Mouse (Mus musculus) heart, postnatal 0 days (tissue): ENCODE results near the gene Il1f9. TPM values are rescaled to one million over a fixed set of nuclear protein-coding genes. Genes with fewer than 3 reads are reported as not detected.
A peak's percentile ranks its signal among the peaks of the same experiment; 100 is the strongest.
"Not testable (repeated sequence)": the region's sequence is repeated elsewhere in the genome, so short reads cannot be mapped to it uniquely, and the experiment has no call there.

ENCODE experiments used
- ATAC-seq: fragments of 200-750 bp; cut with Nextera tagmentation; 2 replicates; pipeline ENCODE4 v1.8.0; 2017; ENCODE audit warnings: low read depth, moderate number of reproducible peaks, moderate library complexity; ENCODE audit not compliant: insufficient read depth
- DNase-seq: peaks from one replicate; pipeline ENCODE4 v3.0.0-alpha.2; 2016; ENCODE audit warnings: low spot score
- H3K27ac ChIP-seq: fragments of 300-500 bp; sonication (generic); 2 replicates; pipeline ENCODE4 v1.5.1; 2014; ENCODE audit warnings: low read depth, mild to moderate bottlenecking
- H3K27me3 ChIP-seq: fragments of 300-500 bp; sonication (generic); 2 replicates; pipeline ENCODE4 v1.6.1; 2014; ENCODE audit warnings: low read length, mixed read lengths; ENCODE audit not compliant: control insufficient read depth, insufficient read depth
- H3K36me3 ChIP-seq: fragments of 300-500 bp; sonication (generic); replicated peaks from 2 replicates; pipeline ENCODE4 v1.6.1; 2014; ENCODE audit warnings: low read length, mixed read lengths; ENCODE audit not compliant: control insufficient read depth, insufficient read depth
- H3K4me1 ChIP-seq: fragments of 300-500 bp; sonication (generic); 2 replicates; pipeline ENCODE4 v1.6.1; 2014; ENCODE audit warnings: antibody characterized with exemption; ENCODE audit not compliant: control insufficient read depth, insufficient read depth
- H3K4me2 ChIP-seq: fragments of 300-500 bp; sonication (generic); 2 replicates; pipeline ENCODE4 v1.6.1; 2014; ENCODE audit warnings: low read depth, mild to moderate bottlenecking, low read length, moderate library complexity
- H3K4me3 ChIP-seq: fragments of 300-500 bp; sonication (generic); 2 replicates; pipeline ENCODE4 v1.5.1; 2014; ENCODE audit warnings: low read depth, low read length
- H3K9ac ChIP-seq: fragments of 300-500 bp; sonication (generic); replicated peaks from 2 replicates; pipeline ENCODE4 v1.6.1; 2014; ENCODE audit warnings: low read depth, low read length, mixed read lengths
- H3K9me3 ChIP-seq: fragments of 300-500 bp; sonication (generic); replicated peaks from 2 replicates; pipeline ENCODE4 v1.6.1; 2016; ENCODE audit warnings: low read length; ENCODE audit not compliant: control insufficient read depth
- CTCF ChIP-seq: IDR thresholded peaks from 2 replicates; pipeline ENCODE4 v1.5.1; 2016; ENCODE audit warnings: antibody characterized with exemption, control low read depth, low read depth
- EP300 ChIP-seq: IDR thresholded peaks from 2 replicates; pipeline ENCODE4 v1.6.1; 2016; ENCODE audit warnings: antibody characterized with exemption, low read depth
- WGBS: fragments of 180-500 bp; shearing (Covaris S2); extraction: QIAGEN DNeasy Blood & Tissue Kit; methylation state at CpG from one replicate; pipeline ENCODE4 v1.1.7; 2014; 5-methylcytosine and 5-hydroxymethylcytosine counted together
- polyA plus RNA-seq: library from polyadenylated mRNA; unstranded; fragments of >200 nt; fragmentation: Nextera tagmentation; extraction: Ambion mirVana; gene quantifications from 2 replicates; pipeline ENCODE4 v1.2.1, GENCODE M21; 2015
- total RNA-seq: library from RNA; depleted of rRNA; stranded (reverse); fragments of >200 nt; gene quantifications from 2 replicates; pipeline ENCODE4 v1.2.3, GENCODE M21; 2014; ENCODE audit warnings: low replicate concordance; rRNA removed

The Il1f9 gene
- total RNA-seq (not detected in 2 replicates), polyA plus RNA-seq (0.10 TPM in 1 of 2 replicates, not detected in the other)

DNA sequence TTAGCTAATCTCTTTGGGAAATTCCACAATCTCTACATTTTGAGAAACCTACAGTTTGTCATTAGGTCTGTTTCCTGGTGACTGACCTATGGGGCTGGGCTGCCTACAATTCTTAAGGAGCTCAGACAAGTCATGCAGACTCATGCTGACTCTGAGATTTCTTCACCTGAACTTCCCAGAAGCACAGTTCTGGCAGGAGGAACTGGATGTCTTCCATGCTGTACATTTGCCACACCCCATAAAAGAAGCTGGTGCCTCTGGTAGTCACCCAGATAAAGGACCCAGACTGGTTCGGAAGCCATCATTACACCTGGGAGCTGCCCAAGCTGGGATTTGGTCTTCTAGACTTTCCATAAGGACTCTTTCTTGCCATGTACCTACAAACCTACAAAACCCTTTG, at the start of gene Il1f9:
Il1f9 (plus strand) TSS at position 301 of the 400 bp plus-strand sequence.
- 86% methylated on average over 1 of the region's 1 CpGs for WGBS
- DNase-seq, result no peak
- no peaks in the 10 kb centered on the region for H3K36me3 ChIP-seq
- TF ChIP-seq EP300, result no peak
- TF ChIP-seq CTCF, result no peak
- no peaks in the 10 kb centered on the region for H3K4me1 ChIP-seq
- H3K27ac ChIP-seq, result no peak within 1 kb of the TSS
- H3K4me3 ChIP-seq, result no peak within 1 kb of the TSS
- H3K9ac ChIP-seq, result no peak within 1 kb of the TSS
- H3K4me2 ChIP-seq, result no peak within 1 kb of the TSS
- no peak for ATAC-seq
- no peaks in the 10 kb centered on the region for H3K9me3 ChIP-seq
- no peaks in the 10 kb centered on the region for H3K27me3 ChIP-seq

DNA sequence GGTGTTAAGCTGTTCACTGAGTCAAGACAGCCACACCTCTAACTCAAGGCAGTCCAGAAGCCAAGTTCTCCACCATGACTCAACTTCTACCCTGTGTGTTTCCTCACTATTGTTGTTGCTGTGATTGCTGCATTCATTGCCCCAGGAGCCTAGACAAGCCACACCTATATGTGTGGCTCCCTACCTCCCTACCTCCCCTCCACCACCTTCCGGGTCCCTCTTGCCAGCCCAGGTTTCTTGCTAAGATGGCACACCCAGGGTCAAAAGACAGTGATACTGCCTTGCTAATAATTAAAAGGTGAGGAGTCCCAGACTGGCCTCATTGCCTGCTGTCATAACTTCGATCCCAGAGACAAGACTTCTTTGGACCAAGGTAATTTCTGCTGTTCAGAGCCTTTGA, 33.4 kb upstream of the Il1f9 start, which contains the start of gene Il1f8:
Il1f8 (plus strand) TSS at position 301 of the 400 bp plus-strand sequence.
- TF ChIP-seq EP300, result no peak
- no peak for TF ChIP-seq CTCF
- Histone ChIP-seq H3K4me2 (no peak within 1 kb of the TSS), H3K9me3 (peaks cover 4% of the 10 kb centered on the region; the same call in 1 of the 2 replicates), H3K4me3 (no peak within 1 kb of the TSS), H3K9ac (no peak within 1 kb of the TSS), H3K36me3 (no peaks in the 10 kb centered on the region), H3K27me3 (no peaks in the 10 kb centered on the region), H3K27ac (no peak within 1 kb of the TSS), H3K4me1 (no peaks in the 10 kb centered on the region)
- WGBS, result 63% methylated on average over 2 of the region's 2 CpGs
- DNase-seq, result no peak
- ATAC-seq, result no peak

- H3K4me3 ChIP-seq, H3K36me3 ChIP-seq, H3K4me1 ChIP-seq, H3K9ac ChIP-seq, ATAC-seq, H3K4me2 ChIP-seq, H3K27me3 ChIP-seq, H3K9me3 ChIP-seq, H3K27ac ChIP-seq: not testable (repeated sequence)
- peak; percentile 51 for TF ChIP-seq CTCF
- DNase-seq, result peak; percentile 5
- 16% methylated on average over 14 of the region's 14 CpGs for WGBS
Measured at GRCm38 (mm10) chr2:24181683-24182331, 4.5 kb upstream of the Il1f9 start.

GRCm38 (mm10) chr2:24182423-24183147, 3.7 kb upstream of the Il1f9 start:
- 53% methylated on average over 13 of the region's 13 CpGs for WGBS
- H3K4me3 ChIP-seq, H3K9ac ChIP-seq, H3K9me3 ChIP-seq, H3K4me1 ChIP-seq, H3K36me3 ChIP-seq, ATAC-seq, H3K27ac ChIP-seq, H3K4me2 ChIP-seq, DNase-seq, H3K27me3 ChIP-seq: not testable (repeated sequence)

DNA sequence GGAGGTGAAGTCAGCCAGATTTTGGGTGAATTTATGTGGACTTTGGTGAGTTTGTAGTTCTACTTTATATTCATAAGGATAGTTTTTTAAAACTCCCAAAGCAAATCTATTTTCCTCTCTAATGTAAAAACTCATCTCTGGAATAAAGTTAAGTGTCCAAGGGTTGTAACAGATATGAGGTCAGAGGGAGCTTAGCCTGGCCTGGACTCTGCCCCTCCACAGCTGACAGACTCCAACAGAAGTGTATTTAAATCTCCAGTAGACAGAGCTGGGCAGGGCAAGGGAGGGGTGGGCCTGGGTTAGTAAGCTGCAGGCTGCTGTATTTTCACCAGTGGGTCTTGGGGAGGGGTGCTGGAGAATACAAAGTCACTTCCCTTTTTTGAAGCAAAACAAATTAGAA, 2.2 kb upstream of the Il1f9 start:
- ATAC-seq, H3K4me1 ChIP-seq, H3K27me3 ChIP-seq, H3K4me3 ChIP-seq, H3K36me3 ChIP-seq, H3K9me3 ChIP-seq, H3K27ac ChIP-seq, H3K4me2 ChIP-seq, H3K9ac ChIP-seq, DNase-seq: not testable (repeated sequence)
